Mouse (Mus musculus) 3134 (cell line): ENCODE results near the gene Gm42372.

ENCODE experiments used
- DNase-seq: peaks from one replicate; pipeline ENCODE4 v3.0.0-alpha.2; 2011; ENCODE audit warnings: low spot score; ENCODE audit not compliant: insufficient read length; ENCODE audit errors: extremely low read depth

The Gm42372 gene

GRCm38 (mm10) chr7:17002375-17003195, 19.7 kb downstream of the Gm42372 start:
- DNase-seq: peak; percentile 66

- no peak for DNase-seq
Measured at GRCm38 (mm10) chr7:17003230-17003960, 20.5 kb downstream of the Gm42372 start.

GRCm38 (mm10) chr7:17004716-17005115, 21.8 kb downstream of the Gm42372 start:
- DNase-seq: no peak

- DNase-seq: no peak
Measured at GRCm38 (mm10) chr7:17007300-17007699, 24.4 kb downstream of the Gm42372 start.

DNA sequence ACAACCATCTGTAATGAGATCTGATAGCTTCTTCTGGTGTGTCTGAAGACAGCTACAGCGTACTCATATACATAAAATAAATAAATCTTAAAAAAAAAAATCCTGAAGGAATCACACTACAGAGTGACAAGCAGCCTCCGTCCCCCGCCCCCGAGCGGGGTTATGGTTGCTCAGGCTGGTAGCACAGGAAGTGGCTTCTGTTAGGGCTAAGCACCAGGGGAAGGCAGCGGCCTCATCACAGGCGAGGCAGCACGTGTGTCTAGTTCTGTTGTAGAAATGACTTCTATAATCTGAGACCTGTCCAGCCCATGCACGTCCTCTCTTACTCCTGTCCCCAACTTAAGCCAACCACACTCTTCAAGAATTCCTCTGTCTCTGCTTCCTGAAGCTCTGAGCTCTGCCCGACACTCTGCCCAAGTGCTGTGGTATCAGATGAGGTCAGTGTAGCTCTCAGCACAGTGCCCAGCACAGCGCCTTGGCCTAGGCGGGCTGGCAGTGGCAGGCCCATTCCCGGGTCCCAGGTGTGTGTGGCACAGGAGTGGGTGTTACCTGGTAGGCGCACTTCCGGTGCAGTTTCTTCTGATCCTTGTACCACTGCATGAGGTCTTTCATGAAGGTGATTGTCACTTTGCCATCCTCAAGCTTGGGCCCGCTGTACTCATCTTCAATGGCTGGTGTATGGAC, 26.6 kb downstream of the Gm42372 start:
- no peak for DNase-seq

- DNase-seq: no peak
Measured at GRCm38 (mm10) chr7:17010010-17010347, 27.1 kb downstream of the Gm42372 start.

DNA sequence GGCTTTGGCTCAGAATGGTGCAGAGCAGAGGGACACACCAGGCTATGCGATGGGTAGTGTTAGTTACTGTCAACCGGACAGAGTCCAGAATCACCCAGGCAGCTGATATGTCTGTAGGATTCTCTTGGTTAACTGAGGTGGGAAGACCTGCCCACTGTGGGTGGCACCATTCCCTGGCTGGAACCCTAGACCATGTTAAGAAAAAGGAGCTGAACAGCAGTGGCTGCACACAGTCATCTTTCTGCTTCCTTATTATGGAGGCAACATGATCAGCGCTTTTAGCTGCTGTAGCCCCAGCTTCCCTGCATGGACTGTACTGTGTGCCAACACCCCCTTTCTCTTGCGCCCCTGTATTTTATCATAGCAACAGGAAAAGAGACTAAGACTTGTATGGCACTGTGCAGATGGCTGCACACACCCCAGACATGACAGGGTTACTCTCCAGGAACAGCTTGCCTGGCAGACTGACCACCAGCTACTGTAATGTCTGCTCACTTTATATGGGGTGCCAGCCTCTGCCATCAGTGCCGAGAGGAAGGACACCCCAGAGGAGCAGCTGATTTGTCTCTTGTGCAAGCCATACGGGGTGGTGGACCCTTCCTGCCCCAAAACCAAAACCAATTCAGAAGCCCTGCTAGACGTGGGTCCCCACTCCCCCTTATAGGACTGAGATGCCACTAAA, 29.2 kb downstream of the Gm42372 start:
- no peak for DNase-seq

GRCm38 (mm10) chr7:17015381-17015780, 32.5 kb downstream of the Gm42372 start:
- no peak for DNase-seq

- peak; percentile 86 for DNase-seq
Measured at GRCm38 (mm10) chr7:17017036-17017435, 34.1 kb downstream of the Gm42372 start.

DNA sequence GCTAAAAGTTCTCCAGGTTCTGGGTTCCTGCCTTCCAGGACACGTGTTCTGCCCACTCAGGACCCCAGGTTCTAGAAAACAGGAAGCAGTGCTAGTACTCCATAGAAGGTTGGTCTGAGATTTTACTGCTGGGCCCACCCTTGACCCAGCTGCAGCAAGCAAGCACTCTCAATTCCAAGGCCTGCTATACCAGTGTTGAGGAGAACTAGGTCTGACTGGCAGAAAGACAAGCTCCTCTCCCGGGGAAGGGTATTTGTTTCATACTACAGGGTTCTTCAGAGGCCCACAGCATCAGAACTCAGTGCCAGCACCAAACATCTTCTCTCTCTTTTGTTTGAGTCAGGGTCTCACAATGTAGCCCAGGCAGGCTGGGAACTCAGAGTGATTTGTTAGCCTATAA, 35.0 kb downstream of the Gm42372 start:
- no peak for DNase-seq

GRCm38 (mm10) chr7:17019426-17020166, 36.7 kb downstream of the Gm42372 start:
- DNase-seq: no peak

DNA sequence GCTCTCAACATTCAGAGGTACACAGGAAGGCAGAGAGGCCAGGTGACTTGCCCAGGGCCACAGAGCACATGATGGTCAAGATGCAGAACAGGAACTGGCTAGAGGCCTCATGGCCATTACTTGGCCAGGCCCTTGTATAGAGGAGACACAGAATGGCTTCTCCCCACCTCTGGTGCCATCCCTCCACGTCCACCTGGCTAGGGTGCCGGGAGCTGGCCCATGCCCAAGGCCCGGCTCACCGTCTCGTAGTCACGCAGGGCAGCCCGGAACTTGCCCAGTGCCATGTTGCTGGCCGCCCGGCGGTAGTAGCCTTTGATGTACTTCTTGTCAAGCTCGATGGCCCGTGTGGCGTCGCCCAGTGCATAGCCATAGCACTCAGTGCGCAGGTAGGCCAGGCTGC, 39.3 kb downstream of the Gm42372 start:
- no peak for DNase-seq

GRCm38 (mm10) chr7:17023701-17024100, 40.8 kb downstream of the Gm42372 start:
- no peak for DNase-seq

DNA sequence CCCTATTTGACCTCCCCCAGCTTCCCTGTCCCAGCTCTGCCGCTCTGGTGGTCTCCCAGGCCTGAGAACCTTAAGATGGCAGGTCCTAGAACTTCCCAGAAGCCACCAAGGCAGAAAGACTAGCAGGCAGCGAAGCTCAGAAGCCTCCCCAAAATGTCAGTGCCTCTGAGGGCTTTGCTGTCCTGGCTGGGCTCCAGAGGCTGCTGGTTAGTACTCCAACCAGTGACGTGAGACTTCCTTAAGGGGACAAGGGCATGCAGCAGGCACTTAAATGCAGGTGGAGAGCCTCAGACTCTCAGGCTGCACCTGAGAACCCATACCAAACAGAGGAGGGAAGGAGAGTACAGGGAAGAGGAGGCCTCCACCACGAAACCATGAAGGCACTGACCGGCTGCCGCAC, 41.3 kb downstream of the Gm42372 start:
- no peak for DNase-seq

GRCm38 (mm10) chr7:17024814-17025504, 42.1 kb downstream of the Gm42372 start:
- peak; percentile 41 for DNase-seq

GRCm38 (mm10) chr7:17025505-17025894, 42.6 kb downstream of the Gm42372 start:
- DNase-seq: no peak

GRCm38 (mm10) chr7:17025896-17026622, 43.2 kb downstream of the Gm42372 start:
- DNase-seq: no peak

DNA sequence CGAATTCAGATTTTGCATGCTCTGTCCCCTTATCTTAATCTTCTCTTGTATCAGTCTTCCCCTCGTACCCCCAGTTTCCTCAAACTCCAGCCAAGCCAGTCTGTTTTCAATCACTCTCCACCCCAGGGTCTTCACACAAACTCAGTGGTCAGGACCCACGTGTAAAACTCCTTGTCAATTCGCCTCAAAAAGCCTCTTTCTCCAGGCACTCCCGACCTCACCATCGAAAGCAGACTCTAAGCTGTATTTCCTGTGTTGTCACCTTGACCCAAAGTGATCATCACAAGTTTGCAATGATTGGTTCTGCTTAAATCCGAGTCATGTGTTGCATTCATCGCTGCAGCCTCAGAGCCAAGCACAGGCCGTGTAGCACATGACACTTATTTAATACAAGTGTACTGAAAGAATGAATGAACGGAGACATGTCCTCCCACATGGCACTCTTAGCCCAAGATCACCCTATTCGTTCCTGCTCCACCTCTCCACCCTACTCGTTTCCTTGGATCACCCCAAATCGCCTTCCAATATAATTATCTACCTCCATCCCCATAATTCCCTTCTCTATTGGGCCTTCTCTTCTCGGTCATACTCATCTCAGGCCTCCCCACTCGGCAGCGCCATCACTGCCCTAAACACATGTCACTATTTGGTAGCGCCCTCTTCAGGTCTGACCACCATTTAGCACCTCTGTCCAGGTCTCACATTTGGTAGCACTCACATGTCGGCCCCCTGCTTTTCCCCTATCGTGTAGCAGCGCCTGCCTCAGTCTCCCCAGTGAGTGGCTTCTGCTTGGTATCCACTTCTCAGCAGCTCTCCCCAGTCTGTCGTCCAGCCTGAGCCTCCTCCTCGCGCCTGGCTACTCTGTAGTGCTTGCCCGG, 44.1 kb downstream of the Gm42372 start:
- DNase-seq: no peak
